Mouse (Mus musculus) mesoderm, embryonic 11.5 days (tissue): ENCODE measurements around the gene Cfap43.
A peak's percentile ranks its signal among the peaks of the same experiment; 100 is the strongest.
"Not testable (repeated sequence)": the region's sequence is repeated elsewhere in the genome, so short reads cannot be mapped to it uniquely, and the experiment has no call there.

Source experiments
- DNase-seq: peaks from one replicate; pipeline ENCODE4 v3.0.0-alpha.2; 2012; ENCODE audit warnings: low read depth, low spot score

Gene Cfap43

GRCm38 (mm10) chr19:47853951-47854795 is 64.9 kb downstream of the Cfap43 start:
- DNase-seq = peak; percentile 84

- DNase-seq = no peak
Measured at GRCm38 (mm10) chr19:47853053-47853452, 66.0 kb downstream of the Cfap43 start.

DNA sequence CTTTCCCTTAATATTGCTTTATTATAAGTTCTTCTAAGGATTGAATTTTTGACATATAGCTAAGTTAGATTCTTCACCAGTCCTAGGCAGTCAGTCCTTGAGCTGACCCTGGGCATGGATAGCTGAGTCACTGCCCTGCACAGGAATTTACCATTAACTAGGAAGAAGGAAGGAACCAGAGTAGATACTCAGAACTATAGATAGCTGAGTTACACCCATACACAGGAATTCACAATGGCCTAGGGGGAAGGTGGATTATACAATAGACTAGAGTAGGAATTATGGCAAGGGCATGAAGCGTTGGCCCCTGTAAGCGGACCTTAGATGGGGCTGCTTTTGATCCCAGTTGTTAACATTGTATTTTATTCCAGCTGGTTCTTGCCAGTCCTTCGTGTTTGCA is 67.0 kb downstream of the Cfap43 start:
- DNase-seq = not testable (repeated sequence)

GRCm38 (mm10) chr19:47849735-47850134 is 69.4 kb downstream of the Cfap43 start:
- no peak for DNase-seq

- not testable (repeated sequence) for DNase-seq
Measured at GRCm38 (mm10) chr19:47841234-47841633, 77.9 kb downstream of the Cfap43 start.

DNA sequence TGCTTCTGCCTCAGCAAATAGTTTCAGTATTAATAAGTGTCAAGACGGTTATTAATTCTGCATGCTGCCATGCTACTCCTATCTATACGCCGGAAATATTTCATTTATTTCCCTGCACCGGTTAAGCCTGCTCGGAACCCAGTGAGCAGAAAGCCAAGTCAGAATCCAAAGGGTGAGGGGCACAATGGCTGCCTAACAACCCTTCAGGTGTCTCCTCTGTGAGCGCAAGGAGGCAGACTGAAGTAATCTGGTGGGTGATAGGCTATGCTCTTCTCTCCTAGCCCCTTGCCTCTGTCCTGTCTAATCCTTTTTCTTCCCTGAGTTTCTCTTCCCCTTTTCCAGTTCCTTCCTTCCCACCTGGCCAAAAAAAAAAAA is 81.6 kb downstream of the Cfap43 start:
- no peak for DNase-seq

GRCm38 (mm10) chr19:47836701-47837526 is 82.2 kb downstream of the Cfap43 start:
- peak; percentile 82 for DNase-seq

GRCm38 (mm10) chr19:47835776-47836175 is 83.3 kb downstream of the Cfap43 start:
- DNase-seq = no peak

DNA sequence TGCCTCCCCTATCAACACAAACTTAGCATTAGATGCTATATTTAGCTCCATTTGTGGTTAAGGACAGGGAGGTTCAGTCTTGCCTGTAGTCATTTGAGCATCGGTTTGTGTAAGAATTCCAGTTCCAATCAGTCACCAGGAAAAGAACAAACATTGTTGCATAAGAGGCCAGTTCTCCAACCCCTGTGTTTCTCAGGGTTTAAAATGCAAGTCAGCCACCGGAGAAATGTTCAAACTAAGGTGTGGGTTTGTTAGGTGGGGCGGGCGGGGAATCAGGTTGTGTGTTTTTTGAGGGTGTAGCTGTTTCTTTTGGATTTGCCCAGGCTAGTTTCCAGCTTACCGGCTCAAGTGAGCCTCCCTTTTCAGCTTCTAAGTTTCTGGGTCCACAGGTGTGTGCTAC is 84.5 kb downstream of the Cfap43 start:
- no peak for DNase-seq

- no peak for DNase-seq
Measured at GRCm38 (mm10) chr19:47832316-47832715, 86.8 kb downstream of the Cfap43 start.

- DNase-seq = no peak
Measured at GRCm38 (mm10) chr19:47831111-47831510, 88.0 kb downstream of the Cfap43 start.

- DNase-seq = no peak
Measured at GRCm38 (mm10) chr19:47829913-47830450, 89.1 kb downstream of the Cfap43 start.

DNA sequence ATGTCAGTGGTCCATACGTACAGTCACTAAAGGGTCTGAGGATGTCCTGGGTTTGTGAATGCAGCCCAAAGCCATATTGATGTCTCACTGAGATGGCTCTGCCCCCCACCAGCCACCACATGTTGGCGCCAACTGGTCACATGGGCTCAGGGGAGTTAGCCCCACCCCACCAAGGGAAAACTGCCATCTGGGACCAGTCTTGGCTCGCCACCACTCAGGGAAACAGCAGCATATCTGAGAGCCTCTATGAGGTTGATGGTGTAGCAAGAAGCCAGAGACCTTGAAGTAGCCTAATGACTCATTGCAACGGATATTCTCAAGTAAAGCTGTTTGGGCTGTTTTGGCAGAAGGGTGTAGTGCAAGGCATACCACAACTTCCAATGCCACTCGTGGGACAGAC is 95.1 kb downstream of the Cfap43 start:
- no peak for DNase-seq

DNA sequence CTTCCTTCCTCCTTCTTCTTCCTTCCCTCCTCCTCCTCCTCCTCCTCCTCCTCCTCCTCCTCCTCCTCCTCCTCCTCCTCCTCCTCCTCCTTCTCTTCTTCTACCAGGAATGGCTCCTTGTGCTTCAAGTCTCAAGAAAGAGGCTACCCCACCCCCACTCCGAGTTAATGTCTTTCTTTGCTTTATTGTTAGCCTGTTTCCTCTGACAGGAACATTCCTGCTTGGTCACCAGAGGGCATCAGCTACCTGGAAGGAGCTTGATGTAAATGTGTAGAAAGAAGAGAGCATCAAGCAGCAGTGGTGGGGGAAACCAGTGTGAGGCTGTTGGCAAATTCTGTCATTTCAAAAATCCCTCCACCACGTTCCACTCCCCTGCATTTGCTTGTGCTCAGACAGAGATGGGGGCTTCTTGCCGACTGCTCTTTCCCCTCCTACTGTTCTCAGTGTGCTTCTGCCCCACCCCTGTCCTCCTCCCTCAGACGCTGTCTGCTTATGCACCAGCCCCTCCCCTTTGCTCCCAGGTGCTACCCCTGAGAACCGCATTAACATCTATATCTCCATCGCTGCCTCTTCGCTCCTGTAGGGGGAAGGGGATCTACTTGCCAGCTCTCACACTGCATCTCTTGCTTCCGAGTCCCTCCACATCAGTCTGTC is 96.8 kb downstream of the Cfap43 start:
- no peak for DNase-seq

- DNase-seq = no peak
Measured at GRCm38 (mm10) chr19:47821494-47821872, 97.6 kb downstream of the Cfap43 start.

GRCm38 (mm10) chr19:47820832-47821493 is 98.1 kb downstream of the Cfap43 start:
- peak; percentile 85 for DNase-seq

- DNase-seq = no peak
Measured at GRCm38 (mm10) chr19:47817692-47818091, 101.4 kb downstream of the Cfap43 start.

DNA sequence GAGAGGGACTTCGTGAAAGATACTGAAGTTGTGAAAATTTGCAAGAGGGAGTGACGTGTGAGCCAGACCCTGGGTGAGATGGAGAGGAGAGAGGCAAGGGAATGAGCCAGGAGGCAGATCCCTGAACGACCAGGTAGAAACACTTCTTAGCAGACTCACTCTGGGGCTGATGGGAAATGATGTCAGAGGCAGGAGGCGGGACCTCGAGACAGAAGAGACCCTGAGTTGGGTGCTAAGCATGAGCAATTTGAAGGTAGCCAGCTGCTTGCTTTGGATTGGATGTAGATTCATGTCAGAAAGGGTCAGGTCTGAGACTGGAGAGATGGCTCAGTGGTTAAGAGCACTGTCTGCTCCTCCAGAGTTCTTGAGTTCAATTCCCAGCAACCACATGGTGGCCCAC is 104.4 kb downstream of the Cfap43 start:
- DNase-seq = no peak

DNA sequence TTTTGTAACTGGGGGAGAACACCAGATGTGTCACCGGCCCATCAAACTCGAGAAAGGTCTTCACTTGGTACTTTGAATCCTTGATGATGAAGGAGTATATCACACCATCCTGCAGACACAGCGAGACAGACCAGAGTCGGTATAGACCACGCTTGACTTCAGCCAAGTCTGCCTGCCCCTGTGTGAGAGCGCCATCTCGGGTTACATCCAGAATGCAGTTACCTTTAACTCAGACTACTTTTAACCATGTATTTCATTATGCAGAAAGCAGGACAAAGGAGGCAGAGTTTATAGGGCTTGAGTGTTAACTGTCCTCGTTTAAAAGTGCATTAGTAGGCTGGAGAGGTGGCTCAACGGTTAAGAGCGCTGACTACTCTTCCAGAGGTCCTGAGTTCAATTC is 107.0 kb downstream of the Cfap43 start:
- DNase-seq = no peak

GRCm38 (mm10) chr19:47798583-47798982 is 120.5 kb downstream of the Cfap43 start:
- no peak for DNase-seq

GRCm38 (mm10) chr19:47796699-47797098 is 122.4 kb downstream of the Cfap43 start:
- DNase-seq = no peak
